Mouse (Mus musculus) kidney, postnatal 14 days (tissue): ENCODE measurements around the gene Optc.
A peak's percentile ranks its signal among the peaks of the same experiment; 100 is the strongest.

ENCODE experiments used
- DNase-seq: peaks from one replicate; pipeline ENCODE4 v3.0.0; 2022; ENCODE audit warnings: mixed read lengths

The Optc gene

GRCm38 (mm10) chr1:133878825-133879423, 28.9 kb downstream of the Optc start:
- peak; percentile 45 for DNase-seq

- DNase-seq, result peak; percentile 73
Measured at GRCm38 (mm10) chr1:133876936-133877335, 30.9 kb downstream of the Optc start.

DNA sequence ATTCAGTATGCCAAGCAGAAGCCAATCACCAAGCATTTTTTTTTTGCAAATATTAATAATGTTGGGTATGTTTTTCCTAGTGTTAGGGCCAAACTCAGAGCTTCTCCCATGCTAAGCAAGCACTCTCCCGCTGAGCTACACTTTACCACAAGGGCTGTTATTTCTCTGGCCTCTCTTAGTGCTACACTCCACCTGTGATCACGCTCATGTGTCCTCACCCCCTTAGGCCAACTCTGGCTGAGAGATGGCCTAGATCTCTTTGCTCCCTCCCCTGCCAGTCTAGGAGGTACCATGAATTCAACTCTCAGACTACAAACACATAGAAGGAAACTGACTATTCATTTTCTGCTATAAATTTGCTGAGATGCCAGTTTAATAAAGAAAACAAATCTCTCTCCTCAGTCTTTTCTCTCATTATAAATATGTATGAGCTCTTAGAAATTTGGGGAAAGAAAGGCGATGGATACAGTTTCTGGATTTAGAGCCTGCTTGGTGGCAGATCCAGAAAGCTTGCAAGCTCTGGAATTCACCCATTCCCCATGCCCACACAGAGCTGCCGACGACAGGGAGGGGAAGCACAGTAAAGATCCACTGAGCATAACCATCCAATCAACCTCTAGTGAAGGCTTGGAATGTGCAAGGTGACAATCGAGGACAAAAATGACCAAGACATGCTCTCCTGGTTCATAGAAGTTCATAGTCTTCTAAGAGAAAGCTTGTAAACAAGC, 34.5 kb downstream of the Optc start:
- no peak for DNase-seq

DNA sequence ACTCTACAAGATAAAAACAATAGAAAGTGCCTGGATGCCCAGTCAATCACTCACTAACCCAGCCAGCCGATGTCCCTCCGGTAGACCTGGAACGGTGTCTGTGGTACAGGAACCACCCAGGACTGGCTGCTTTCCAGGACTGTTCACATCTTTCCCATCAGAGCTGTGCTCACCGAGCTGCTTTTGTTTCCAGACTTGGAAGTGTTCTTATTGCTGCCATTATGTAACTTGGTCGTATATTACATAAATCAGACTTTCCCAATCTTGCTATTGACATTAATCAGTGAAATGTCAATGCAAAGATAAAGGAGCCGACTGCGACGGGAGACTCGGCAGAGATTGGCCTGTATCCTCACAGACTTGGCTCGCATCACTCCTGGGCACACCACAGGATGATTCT, 36.6 kb downstream of the Optc start:
- no peak for DNase-seq

DNA sequence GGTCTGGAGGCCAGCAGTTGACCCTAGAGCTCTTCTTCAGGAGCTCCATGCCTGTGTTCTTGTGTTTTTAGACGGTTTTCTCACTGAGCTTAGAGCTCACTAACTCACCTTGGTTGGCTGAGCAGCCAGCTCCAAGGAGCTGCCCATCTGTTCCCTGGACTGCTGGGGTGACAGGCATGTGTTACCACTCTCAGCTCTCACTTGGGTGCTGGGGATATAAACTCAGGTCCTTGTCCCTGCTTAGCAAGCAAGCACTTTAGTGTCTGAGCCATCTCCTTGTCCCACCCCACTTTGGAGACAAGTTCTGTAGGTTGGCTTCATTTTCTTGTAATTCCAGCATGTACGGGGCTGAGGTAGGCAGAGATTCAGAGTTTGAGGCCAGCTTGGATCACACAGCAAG, 38.6 kb downstream of the Optc start:
- no peak for DNase-seq

DNA sequence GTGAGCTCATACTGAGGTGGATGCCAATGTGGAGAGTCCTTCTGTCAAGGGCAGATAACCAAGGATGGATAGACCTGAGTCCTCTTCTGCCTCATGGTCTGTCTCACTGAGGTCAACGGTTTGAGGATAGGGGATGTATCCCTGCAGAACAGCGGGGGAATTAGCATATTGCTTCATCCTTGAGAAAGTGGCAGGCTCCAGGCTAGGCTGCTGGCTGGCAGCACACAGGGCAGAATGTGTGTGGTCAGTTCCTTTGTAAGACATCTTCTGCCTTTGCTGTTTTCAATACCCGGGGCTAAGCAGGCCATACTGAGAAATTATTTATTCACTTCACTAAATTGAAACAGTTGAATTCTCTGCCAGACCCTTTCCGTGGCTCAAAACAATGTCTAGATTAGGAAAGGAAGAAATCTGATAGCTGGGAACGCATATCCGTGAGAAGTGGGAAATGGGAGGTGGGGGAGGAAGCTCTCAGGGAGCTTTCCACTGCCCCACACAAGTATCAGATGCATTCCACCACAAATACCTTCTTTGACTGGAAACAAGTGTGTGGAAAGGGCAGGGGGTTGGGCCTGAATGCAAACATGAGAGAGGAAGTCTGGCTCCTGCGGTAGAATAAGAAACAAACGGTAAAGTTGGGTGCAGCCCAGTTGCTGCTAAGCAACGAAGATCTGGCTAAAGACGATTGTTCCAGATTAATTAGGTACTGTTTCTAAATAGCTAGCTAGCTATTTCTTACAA, 44.4 kb downstream of the Optc start:
- DNase-seq, result no peak

- no peak for DNase-seq
Measured at GRCm38 (mm10) chr1:133861028-133861427, 46.8 kb downstream of the Optc start.

GRCm38 (mm10) chr1:133859821-133860711, 47.7 kb downstream of the Optc start:
- peak; percentile 41 for DNase-seq

DNA sequence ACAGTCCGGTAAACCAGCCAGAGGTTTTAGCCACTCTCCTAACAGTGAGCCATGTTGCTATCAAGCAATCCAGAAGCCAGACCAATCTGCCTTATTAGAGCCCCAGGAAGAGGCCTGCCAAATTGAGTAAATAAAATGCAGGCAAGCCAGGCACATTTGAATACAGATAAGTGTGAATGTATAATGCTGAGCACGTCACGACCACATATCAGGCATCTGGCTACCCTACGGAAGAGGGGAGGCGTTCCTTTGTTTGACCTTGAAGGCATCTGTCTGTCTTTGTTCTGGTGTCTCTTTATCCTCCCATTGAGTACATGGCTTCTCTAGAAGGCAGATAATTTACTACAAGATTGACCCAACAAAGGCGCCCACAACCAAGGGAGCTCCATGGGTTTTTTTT, 48.5 kb downstream of the Optc start:
- DNase-seq, result no peak

DNA sequence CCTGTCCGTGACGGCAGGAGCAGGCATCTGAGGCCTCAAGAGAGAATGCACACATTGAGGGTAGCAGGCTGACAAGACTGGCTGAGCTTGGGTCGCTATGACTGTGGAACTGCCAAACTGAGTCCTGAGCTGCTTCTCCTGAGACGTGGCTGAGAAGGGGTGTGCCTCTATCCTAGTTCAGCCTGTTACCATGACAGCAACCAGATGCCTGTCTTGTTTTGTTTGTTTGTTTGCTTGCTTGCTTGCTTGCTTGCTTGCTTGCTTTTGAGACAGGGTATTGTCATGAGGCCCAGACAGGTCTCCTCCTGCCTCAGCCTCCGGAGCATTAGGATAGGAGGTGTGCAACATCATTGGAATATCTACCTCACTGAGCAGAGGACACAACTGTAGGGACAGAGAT, 50.0 kb downstream of the Optc start:
- no peak for DNase-seq

GRCm38 (mm10) chr1:133857171-133857570, 50.6 kb downstream of the Optc start:
- peak; percentile 58 for DNase-seq

DNA sequence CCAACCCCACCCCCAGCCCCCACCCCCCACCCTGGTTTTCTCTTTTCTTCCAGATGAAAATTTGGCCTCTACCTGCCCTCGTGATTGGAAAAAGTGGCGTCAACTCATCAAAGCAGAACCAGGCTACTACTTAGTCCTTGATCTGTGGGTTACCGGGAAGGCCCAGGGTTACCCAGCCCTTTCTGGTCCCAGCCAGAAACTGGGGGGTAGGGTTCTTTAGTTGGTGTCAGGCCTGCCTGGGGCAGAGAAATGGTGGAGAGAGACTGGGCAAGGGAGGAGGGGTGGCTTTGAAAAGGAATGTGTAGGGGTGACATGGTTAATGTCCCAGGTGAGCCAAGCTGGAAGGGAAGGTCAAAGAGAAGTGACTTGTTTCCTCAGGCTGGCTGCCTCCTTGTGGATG, 51.1 kb downstream of the Optc start:
- DNase-seq, result peak; percentile 64

GRCm38 (mm10) chr1:133856133-133856541, 51.7 kb downstream of the Optc start:
- DNase-seq, result no peak

- DNase-seq, result peak; percentile 41
Measured at GRCm38 (mm10) chr1:133855274-133856017, 52.4 kb downstream of the Optc start.

GRCm38 (mm10) chr1:133854421-133855273, 53.2 kb downstream of the Optc start:
- DNase-seq, result peak; percentile 33
